Mouse (Mus musculus): Measurements from ENCODE around the gene Cox6b2.

Gene Cox6b2

GRCm38 (mm10) chr7:4752821-4753570, at the start of gene Cox6b2:
Gene Cox6b2 (minus strand): TSS chr7:4753094.
- in situ Hi-C loops (cut with MboI), result no loop called here

DNA sequence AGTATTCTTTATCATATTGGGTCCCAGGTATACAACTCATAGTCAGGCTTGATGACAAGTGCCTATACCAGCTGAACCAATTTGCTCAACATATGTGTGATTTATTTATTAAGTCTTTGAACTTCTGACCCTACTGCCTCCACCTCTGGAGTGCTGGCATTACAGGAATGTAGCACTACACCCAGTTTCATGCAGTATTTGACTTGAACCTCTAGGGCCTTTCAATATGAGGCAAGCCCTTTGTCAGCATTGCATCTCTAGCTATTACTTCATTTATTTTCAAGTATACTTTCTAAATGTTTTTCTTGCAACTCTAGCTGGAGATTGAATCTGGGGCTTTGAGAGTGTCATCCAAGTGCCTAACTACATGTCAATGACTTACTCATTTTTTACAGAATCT, 49.4 kb upstream of the Cox6b2 start:
- in situ Hi-C loops (cut with MboI), result no loop called here

DNA sequence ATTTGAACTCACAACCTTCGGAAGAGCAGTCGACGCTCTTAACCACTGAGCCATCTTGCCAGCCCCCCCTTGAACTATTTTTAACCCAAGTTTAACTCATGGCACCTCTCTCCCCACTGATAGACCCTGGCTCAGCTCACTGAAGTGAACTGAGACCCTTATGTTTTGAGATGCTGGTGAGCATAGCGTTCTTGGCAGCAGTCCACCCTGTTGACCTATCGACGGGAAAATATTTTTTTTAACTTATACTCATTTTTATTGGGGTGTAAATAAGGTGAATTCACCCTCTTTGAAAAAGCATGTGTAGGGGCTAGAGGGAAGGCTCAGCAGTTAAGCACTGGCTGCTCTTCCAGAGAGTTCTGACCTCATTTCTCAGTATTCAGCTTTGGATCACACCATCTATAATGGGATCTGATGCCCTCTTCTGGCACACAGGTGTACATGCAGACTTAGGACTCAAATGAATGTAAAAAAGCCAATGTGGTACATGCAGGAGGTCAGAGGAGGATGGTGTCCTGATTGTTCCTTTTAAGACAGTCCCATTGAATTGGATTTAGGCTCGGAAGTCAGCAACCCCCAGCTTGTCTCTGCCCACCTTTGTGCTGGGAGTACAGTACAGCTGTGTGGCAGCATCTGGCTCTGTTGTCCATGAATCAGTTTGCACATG, 43.0 kb upstream of the Cox6b2 start:
- in situ Hi-C loops (cut with MboI), result loop anchor here (10.0 kb wide), 1 partner anchor 171 kb away; no protein-coding TSS in a partner anchor

DNA sequence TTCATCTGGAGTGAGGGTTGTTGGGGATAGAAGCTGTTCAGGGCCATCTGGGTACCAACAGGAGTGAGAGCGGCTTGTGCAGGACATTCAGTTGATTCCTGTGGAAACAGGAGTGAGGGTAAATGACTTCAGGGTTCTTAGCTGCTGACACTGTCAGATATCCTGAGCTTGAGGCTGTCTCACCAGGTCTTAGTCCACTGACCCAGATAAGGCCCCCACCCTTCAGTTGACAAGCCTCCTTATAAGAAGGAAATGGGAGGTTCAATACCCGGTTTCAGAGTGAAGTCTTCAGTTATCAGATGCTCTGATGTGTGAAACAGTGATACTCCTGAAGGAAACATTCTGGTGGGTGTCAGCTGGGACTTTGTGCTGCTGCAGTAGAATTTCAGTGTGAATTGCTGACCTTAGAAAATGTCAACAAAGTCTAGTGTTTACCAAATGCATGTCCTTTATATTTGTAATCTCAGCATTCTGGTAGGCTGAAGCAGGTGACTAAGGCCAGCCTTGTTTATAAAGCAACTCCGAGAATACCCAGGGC, 41.8 kb upstream of the Cox6b2 start:
- in situ Hi-C loops (cut with MboI), result loop anchor here (10.0 kb wide), 1 partner anchor 170 kb away; no protein-coding TSS in a partner anchor

- in situ Hi-C loops (cut with MboI), result loop anchor here (10.0 kb wide), 1 partner anchor 169 kb away; no protein-coding TSS in a partner anchor
Observed at GRCm38 (mm10) chr7:4793674-4794073, 40.8 kb upstream of the Cox6b2 start.

- in situ Hi-C loops (cut with MboI), result loop anchor here (10.0 kb wide), 1 partner anchor 168 kb away; no protein-coding TSS in a partner anchor
Observed at GRCm38 (mm10) chr7:4793248-4793647, 40.4 kb upstream of the Cox6b2 start.

DNA sequence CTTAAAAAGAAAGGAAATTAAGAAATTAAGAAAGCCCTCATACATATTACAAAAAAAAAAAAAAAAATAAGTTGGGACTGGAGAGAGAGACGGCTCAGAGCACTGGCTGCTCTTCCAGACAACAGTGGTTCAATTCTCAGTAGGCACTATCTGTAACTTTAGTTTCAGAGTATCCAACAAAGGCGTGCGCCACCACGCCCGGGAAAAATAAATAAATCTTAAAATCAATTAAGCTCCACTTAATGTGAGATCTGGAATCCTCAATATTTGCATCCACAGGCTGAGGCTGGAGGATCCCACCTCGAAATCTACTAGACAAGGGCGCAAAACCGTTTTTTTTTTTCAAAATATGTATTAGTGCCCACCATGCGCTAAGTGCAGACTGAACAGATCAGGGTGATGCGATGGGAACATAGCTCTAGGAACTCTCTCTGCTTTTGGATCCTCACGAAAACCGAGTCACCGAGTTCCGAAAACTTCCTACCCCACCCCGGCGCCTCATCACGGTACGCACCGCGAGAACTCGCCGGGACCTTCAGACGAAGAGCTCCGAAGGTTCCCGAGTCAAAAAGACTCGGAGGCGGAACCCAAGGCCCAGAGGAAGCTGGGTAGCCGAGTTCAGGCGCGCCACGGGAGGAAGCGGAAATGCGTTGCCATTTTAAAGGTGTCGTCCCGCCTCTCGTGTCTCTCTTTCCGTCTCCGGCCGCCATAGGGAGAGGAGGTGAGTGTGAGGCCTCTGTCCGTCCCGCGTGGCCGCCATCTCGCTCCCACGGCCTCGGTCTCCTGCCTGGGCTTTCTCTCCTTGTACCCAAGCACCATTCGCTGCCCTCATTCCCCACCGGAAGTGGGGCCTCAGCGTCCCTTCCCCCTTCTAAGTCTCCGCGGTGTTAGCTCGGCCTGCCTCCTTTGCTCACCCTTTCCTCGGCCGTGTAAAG, 39.7 kb upstream of the Cox6b2 start, which contains the start of gene Rpl28:
TSS of gene Rpl28 (plus strand) at position 597 of the 935 bp plus-strand sequence.
- in situ Hi-C loops (cut with MboI), result loop anchor here (10.0 kb wide), 1 partner anchor 168 kb away; no protein-coding TSS in a partner anchor

DNA sequence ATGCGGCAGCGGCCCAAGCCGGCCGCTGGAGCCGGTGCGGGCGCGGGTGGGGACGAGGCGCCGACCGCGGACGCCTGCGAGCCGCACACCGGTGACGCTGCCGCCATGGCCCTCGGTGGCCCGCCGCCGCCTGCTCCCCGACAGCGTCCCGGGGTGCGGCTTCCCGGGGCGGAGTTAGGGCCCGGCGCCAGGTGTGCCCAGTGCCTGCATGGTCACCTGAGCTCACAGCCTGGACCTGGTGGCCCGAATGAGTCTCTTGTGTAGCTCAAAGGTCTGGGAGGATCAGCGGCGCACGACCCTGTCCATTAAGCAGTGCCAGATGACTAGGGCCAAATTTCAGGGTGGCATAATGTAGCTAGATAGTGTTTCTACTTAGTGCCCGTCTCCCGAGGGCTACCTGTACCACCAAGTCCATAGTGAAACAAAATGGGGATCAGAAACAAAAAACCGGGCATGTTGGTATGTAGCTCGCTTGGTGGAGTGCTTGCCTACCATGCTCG, 36.6 kb upstream of the Cox6b2 start, which contains the start of gene Tmem238:
TSS of gene Tmem238 (minus strand) at position 221 of the 500 bp plus-strand sequence.
- in situ Hi-C loops (cut with MboI), result no loop called here

- in situ Hi-C loops (cut with MboI), result no loop called here
Observed at GRCm38 (mm10) chr7:4788499-4789435, 35.9 kb upstream of the Cox6b2 start.

GRCm38 (mm10) chr7:4783667-4784268, 30.9 kb upstream of the Cox6b2 start:
- in situ Hi-C loops (cut with MboI), result no loop called here

- in situ Hi-C loops (cut with MboI), result no loop called here
Observed at GRCm38 (mm10) chr7:4782759-4783158, 29.9 kb upstream of the Cox6b2 start, which contains the start of the genes Il11 and Tmem190. Gene Il11 (minus strand): TSS chr7:4782859. Gene Tmem190 (plus strand): TSS chr7:4782937.

DNA sequence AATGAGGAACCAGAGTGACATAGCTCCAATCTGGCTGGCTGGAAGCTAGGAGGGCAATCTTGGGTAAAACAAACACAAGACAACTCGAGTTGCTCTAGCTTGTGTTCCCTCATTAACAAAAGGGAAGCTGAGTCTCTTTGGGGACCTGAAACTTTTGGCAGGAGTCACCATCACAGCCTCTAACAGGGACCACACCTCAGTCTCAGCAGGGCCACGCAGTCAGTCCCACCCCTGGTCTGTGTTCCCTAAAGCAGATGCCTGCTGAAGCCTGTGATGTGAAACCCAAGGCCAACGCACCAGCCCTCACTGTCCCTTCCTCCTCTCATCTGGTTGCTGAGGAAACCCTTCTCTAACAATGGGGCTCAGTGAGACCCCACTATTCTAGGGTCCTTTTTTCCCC, 29.2 kb upstream of the Cox6b2 start:
- in situ Hi-C loops (cut with MboI), result no loop called here

GRCm38 (mm10) chr7:4779921-4780320, 27.0 kb upstream of the Cox6b2 start:
- in situ Hi-C loops (cut with MboI), result no loop called here

DNA sequence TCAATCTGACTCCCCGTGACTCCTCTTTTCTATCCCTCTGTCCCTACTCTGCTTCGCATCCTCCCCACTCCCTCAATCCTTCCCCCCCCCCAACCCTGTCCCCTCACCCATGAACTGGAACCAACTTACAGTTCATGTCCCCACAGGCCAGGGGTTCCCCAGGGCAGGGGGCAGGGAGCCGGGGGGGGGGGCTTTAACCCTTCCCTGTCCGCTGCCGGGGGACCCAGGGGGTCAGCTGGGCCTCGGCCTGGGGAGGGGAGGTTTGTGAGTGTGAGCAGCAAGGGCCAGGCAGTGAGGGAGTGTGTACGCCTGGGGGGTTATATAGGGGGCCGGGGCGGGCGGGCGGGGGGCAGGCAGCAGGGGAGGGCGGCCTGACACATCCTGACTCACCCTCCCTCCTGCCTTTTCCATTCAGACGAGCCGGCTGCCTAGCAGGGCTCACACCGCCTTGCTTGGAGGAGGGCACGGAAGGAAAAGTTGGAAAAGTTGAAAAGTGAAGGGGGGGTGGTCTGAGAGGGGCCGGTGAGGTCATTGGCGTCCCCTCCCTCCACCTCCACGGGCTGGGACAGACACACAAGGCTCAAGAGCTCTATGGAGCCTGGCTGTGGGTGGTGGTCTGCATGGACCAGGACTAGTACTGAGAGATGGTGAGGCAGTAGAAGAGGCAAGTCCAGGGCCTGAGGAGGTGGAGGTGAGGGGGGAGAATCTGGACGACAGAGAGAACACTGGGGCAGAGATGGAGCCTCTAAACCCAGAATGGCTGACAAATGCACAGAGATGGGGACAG, 25.1 kb upstream of the Cox6b2 start:
- in situ Hi-C loops (cut with MboI), result no loop called here

GRCm38 (mm10) chr7:4776861-4777830, 24.3 kb upstream of the Cox6b2 start:
- in situ Hi-C loops (cut with MboI), result no loop called here

- in situ Hi-C loops (cut with MboI), result no loop called here
Observed at GRCm38 (mm10) chr7:4776131-4776530, 23.2 kb upstream of the Cox6b2 start.

DNA sequence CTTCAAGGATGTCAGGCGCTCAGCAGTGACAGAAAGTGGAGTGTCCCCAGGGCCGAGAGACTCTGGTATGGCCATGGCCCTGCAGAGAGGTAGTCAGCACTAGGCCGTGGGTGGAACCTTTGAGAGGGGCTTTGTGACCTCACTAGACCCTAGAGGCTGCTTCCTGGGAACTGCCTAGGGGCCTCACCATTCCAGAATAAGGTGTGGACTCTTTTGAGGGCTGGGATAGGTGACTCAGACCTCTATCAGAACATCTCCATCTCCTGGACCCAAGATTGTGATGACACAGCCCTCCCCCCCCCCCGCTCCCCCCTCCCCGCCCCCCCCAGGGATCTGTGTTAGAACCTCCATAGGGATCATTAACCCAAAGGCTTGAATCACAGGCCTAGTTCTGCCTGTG, 18.3 kb upstream of the Cox6b2 start, which contains the start of gene Fam71e2:
TSS of gene Fam71e2 (minus strand) at position 101 of the 400 bp plus-strand sequence.
- in situ Hi-C loops (cut with MboI), result no loop called here
